Mouse (Mus musculus) adrenal gland, postnatal 25 days (tissue): ENCODE measurements at regions not wholly inside any gene's neighbourhood (a gene's known extent, or its start where the extent isn't known, plus 50 kb on each side); places are given as distances from the start of the nearest gene placed in this dataset.

Source experiments
- DNase-seq: peaks from one replicate; pipeline ENCODE4 v3.0.0; 2021; ENCODE audit warnings: mixed read lengths

GRCm38 (mm10) chr14:100457870-100458726 is 173.6 kb upstream of the Klf12 start:
- no peak for DNase-seq

GRCm38 (mm10) chr14:100446130-100446529 is 161.7 kb upstream of the Klf12 start:
- DNase-seq, result no peak

- no peak for DNase-seq
Measured at GRCm38 (mm10) chr14:100444848-100445247, 160.4 kb upstream of the Klf12 start.

- DNase-seq, result no peak
Measured at GRCm38 (mm10) chr14:100444099-100444498, 159.6 kb upstream of the Klf12 start.

GRCm38 (mm10) chr14:100437552-100437951 is 153.1 kb upstream of the Klf12 start:
- DNase-seq, result no peak

GRCm38 (mm10) chr14:100429662-100430061 is 145.2 kb upstream of the Klf12 start:
- DNase-seq, result no peak

GRCm38 (mm10) chr14:100426399-100426798 is 141.9 kb upstream of the Klf12 start:
- DNase-seq, result no peak

- DNase-seq, result no peak
Measured at GRCm38 (mm10) chr14:100423790-100424189, 139.3 kb upstream of the Klf12 start.

- DNase-seq, result no peak
Measured at GRCm38 (mm10) chr14:100421666-100422065, 137.2 kb upstream of the Klf12 start.

GRCm38 (mm10) chr14:100415099-100415498 is 130.6 kb upstream of the Klf12 start:
- DNase-seq, result no peak

- DNase-seq, result no peak
Measured at GRCm38 (mm10) chr14:100412211-100412610, 127.7 kb upstream of the Klf12 start.

GRCm38 (mm10) chr14:100397191-100397590 is 112.7 kb upstream of the Klf12 start:
- no peak for DNase-seq

GRCm38 (mm10) chr14:100375218-100375983 is 90.9 kb upstream of the Klf12 start:
- no peak for DNase-seq

GRCm38 (mm10) chr14:100374494-100375217 is 90.2 kb upstream of the Klf12 start:
- DNase-seq, result no peak

GRCm38 (mm10) chr14:100366234-100366864 is 81.9 kb upstream of the Klf12 start:
- DNase-seq, result no peak

GRCm38 (mm10) chr14:100362786-100363185 is 78.3 kb upstream of the Klf12 start:
- DNase-seq, result no peak

GRCm38 (mm10) chr14:100361346-100362029 is 77.0 kb upstream of the Klf12 start:
- no peak for DNase-seq

- no peak for DNase-seq
Measured at GRCm38 (mm10) chr14:100359881-100360280, 75.4 kb upstream of the Klf12 start.

- no peak for DNase-seq
Measured at GRCm38 (mm10) chr14:100357131-100357530, 72.7 kb upstream of the Klf12 start.

- no peak for DNase-seq
Measured at GRCm38 (mm10) chr14:100353508-100353907, 69.0 kb upstream of the Klf12 start.

GRCm38 (mm10) chr14:100352961-100353452 is 68.5 kb upstream of the Klf12 start:
- DNase-seq, result no peak
